Mouse (Mus musculus) liver, embryonic 15.5 days (tissue): Measurements from ENCODE around the gene Nme7. TPM values are rescaled to one million over a fixed set of nuclear protein-coding genes. Genes with fewer than 3 reads are reported as not detected.
A peak's percentile ranks its signal among the peaks of the same experiment; 100 is the strongest.

Experiments
- ATAC-seq: fragments of 200-750 bp; cut with Nextera tagmentation; 2 replicates; pipeline ENCODE4 v1.8.0; 2017; ENCODE audit warnings: moderate number of reproducible peaks, mild to moderate bottlenecking, moderate library complexity; ENCODE audit not compliant: insufficient read depth
- H3K27ac ChIP-seq: fragments of 300-500 bp; sonication (generic); replicated peaks from 2 replicates; pipeline ENCODE4 v1.5.1; 2015; ENCODE audit warnings: mild to moderate bottlenecking, inconsistent platforms
- H3K27me3 ChIP-seq: fragments of 300-500 bp; sonication (generic); 2 replicates; pipeline ENCODE4 v1.6.1; 2015; ENCODE audit warnings: mild to moderate bottlenecking, inconsistent platforms
- H3K36me3 ChIP-seq: fragments of 300-500 bp; sonication (generic); replicated peaks from 2 replicates; pipeline ENCODE4 v1.6.1; 2015; ENCODE audit warnings: moderate library complexity, mild to moderate bottlenecking, inconsistent platforms
- H3K4me1 ChIP-seq: fragments of 300-500 bp; sonication (generic); replicated peaks from 2 replicates; pipeline ENCODE4 v1.6.1; 2015; ENCODE audit warnings: inconsistent platforms
- H3K4me2 ChIP-seq: fragments of 300-500 bp; sonication (generic); 2 replicates; pipeline ENCODE4 v1.6.1; 2015; ENCODE audit warnings: moderate library complexity, mild to moderate bottlenecking, inconsistent platforms
- H3K4me3 ChIP-seq: fragments of 300-500 bp; sonication (generic); replicated peaks from 2 replicates; pipeline ENCODE4 v1.5.1; 2015; ENCODE audit warnings: mild to moderate bottlenecking, inconsistent platforms
- H3K9ac ChIP-seq: fragments of 300-500 bp; sonication (generic); 2 replicates; pipeline ENCODE4 v1.6.1; 2015; ENCODE audit warnings: moderate library complexity, mild to moderate bottlenecking, inconsistent platforms
- H3K9me3 ChIP-seq: fragments of 300-500 bp; sonication (generic); replicated peaks from 2 replicates; pipeline ENCODE4 v1.6.1; 2016; ENCODE audit warnings: inconsistent platforms
- WGBS: fragments of 180-500 bp; shearing (Covaris S2); methylation state at CpG from one replicate; pipeline ENCODE4 v1.1.7; 2015; ENCODE audit warnings: mixed read lengths; ENCODE audit not compliant: insufficient replicate concordance; 5-methylcytosine and 5-hydroxymethylcytosine counted together
- polyA plus RNA-seq: library from polyadenylated mRNA; unstranded; fragments of >200 nt; fragmentation: Nextera tagmentation; extraction: Ambion mirVana; gene quantifications from 2 replicates; pipeline ENCODE4 v1.2.1, GENCODE M21; 2015

The Nme7 gene
- polyA plus RNA-seq, 1 experiment from 2014 or later = 10.4 TPM

GRCm38 (mm10) chr1:164342161-164342560 lies 38.2 kb downstream of the Nme7 start:
- Histone ChIP-seq H3K27me3 (no peaks in the 10 kb centered on the region), H3K4me1 (no peaks in the 10 kb centered on the region), H3K4me3 (no peak overlapping the region), H3K9ac (no peak overlapping the region), H3K36me3 (no peaks in the 10 kb centered on the region), H3K4me2 (no peak overlapping the region), H3K27ac (no peak overlapping the region), H3K9me3 (no peaks in the 10 kb centered on the region)
- no peak for ATAC-seq
- 69% methylated on average over 3 of the region's 3 CpGs for WGBS

GRCm38 (mm10) chr1:164353443-164353842 lies 49.5 kb downstream of the Nme7 start:
- Histone ChIP-seq H3K4me1 (no peaks in the 10 kb centered on the region), H3K4me2 (no peak overlapping the region), H3K9ac (no peak overlapping the region), H3K27ac (no peak overlapping the region), H3K9me3 (no peaks in the 10 kb centered on the region), H3K36me3 (0 out of 2 replicates have a peak, but pooled peaks cover 3% of the 10 kb centered on the region), H3K4me3 (no peak overlapping the region), H3K27me3 (no peaks in the 10 kb centered on the region)
- WGBS = 66% methylated on average over 3 of the region's 3 CpGs
- no peak for ATAC-seq

GRCm38 (mm10) chr1:164357995-164358394 lies 54.1 kb downstream of the Nme7 start:
- Histone ChIP-seq H3K9me3 (no peaks in the 10 kb centered on the region), H3K27me3 (no peaks in the 10 kb centered on the region), H3K4me2 (no peak overlapping the region), H3K4me3 (no peak overlapping the region), H3K4me1 (no peaks in the 10 kb centered on the region), H3K36me3 (no peaks in the 10 kb centered on the region), H3K27ac (no peak overlapping the region), H3K9ac (no peak overlapping the region)
- no peak for ATAC-seq
- WGBS = 52% methylated on average over 3 of the region's 3 CpGs

- H3K27ac ChIP-seq = no peak overlapping the region
- 69% methylated on average over 2 of the region's 2 CpGs for WGBS
- no peaks in the 10 kb centered on the region for H3K9me3 ChIP-seq
- H3K36me3 ChIP-seq = no peaks in the 10 kb centered on the region
- no peak overlapping the region for H3K4me3 ChIP-seq
- no peaks in the 10 kb centered on the region for H3K4me1 ChIP-seq
- H3K4me2 ChIP-seq = no peak overlapping the region
- no peak overlapping the region for H3K9ac ChIP-seq
- no peaks in the 10 kb centered on the region for H3K27me3 ChIP-seq
- ATAC-seq = no peak
Measured at GRCm38 (mm10) chr1:164361997-164362396, 58.1 kb downstream of the Nme7 start.

- ATAC-seq = peak; percentile 58; the same call in 1 of the 2 replicates
- WGBS = 63% methylated on average over 12 of the region's 12 CpGs
- no peaks in the 10 kb centered on the region for H3K4me1 ChIP-seq
- no peaks in the 10 kb centered on the region for H3K27me3 ChIP-seq
- no peak overlapping the region for H3K27ac ChIP-seq
- no peaks in the 10 kb centered on the region for H3K36me3 ChIP-seq
- H3K9ac ChIP-seq = no peak overlapping the region
- H3K4me3 ChIP-seq = no peak overlapping the region
- H3K9me3 ChIP-seq = no peaks in the 10 kb centered on the region
- H3K4me2 ChIP-seq = no peak overlapping the region
Measured at GRCm38 (mm10) chr1:164366156-164367128, 62.5 kb downstream of the Nme7 start.

GRCm38 (mm10) chr1:164368152-164368551 lies 64.2 kb downstream of the Nme7 start:
- H3K4me3 ChIP-seq = no peak overlapping the region
- 55% methylated on average over 4 of the region's 4 CpGs for WGBS
- no peak overlapping the region for H3K9ac ChIP-seq
- no peaks in the 10 kb centered on the region for H3K4me1 ChIP-seq
- ATAC-seq = no peak
- H3K4me2 ChIP-seq = no peak overlapping the region
- no peaks in the 10 kb centered on the region for H3K36me3 ChIP-seq
- H3K27ac ChIP-seq = no peak overlapping the region
- H3K27me3 ChIP-seq = no peaks in the 10 kb centered on the region
- H3K9me3 ChIP-seq = no peaks in the 10 kb centered on the region

GRCm38 (mm10) chr1:164369781-164370180 lies 65.9 kb downstream of the Nme7 start:
- WGBS = 60% methylated on average over 2 of the region's 2 CpGs
- Histone ChIP-seq H3K9ac (no peak overlapping the region), H3K4me3 (no peak overlapping the region), H3K4me1 (no peaks in the 10 kb centered on the region), H3K9me3 (no peaks in the 10 kb centered on the region), H3K36me3 (no peaks in the 10 kb centered on the region), H3K27ac (no peak overlapping the region), H3K4me2 (no peak overlapping the region), H3K27me3 (no peaks in the 10 kb centered on the region)
- ATAC-seq = no peak

GRCm38 (mm10) chr1:164373029-164373428 lies 69.1 kb downstream of the Nme7 start:
- Histone ChIP-seq H3K36me3 (no peaks in the 10 kb centered on the region), H3K27me3 (no peaks in the 10 kb centered on the region), H3K27ac (no peak overlapping the region), H3K4me1 (no peaks in the 10 kb centered on the region), H3K4me3 (no peak overlapping the region), H3K9me3 (no peaks in the 10 kb centered on the region), H3K9ac (no peak overlapping the region), H3K4me2 (no peak overlapping the region)
- ATAC-seq = no peak
- 74% methylated on average over 7 of the region's 7 CpGs for WGBS

- Histone ChIP-seq H3K4me3 (no peak overlapping the region), H3K4me1 (no peaks in the 10 kb centered on the region), H3K27me3 (no peaks in the 10 kb centered on the region), H3K4me2 (no peak overlapping the region), H3K9me3 (no peaks in the 10 kb centered on the region), H3K9ac (no peak overlapping the region), H3K27ac (no peak overlapping the region), H3K36me3 (no peaks in the 10 kb centered on the region)
- ATAC-seq = no peak
- WGBS = 80% methylated on average over 7 of the region's 7 CpGs
Measured at GRCm38 (mm10) chr1:164374020-164374419, 70.1 kb downstream of the Nme7 start.

- ATAC-seq = no peak
- no peaks in the 10 kb centered on the region for H3K36me3 ChIP-seq
- H3K9ac ChIP-seq = no peak overlapping the region
- no peaks in the 10 kb centered on the region for H3K27me3 ChIP-seq
- no peak overlapping the region for H3K4me2 ChIP-seq
- no peak overlapping the region for H3K4me3 ChIP-seq
- 83% methylated on average over 9 of the region's 9 CpGs for WGBS
- no peak overlapping the region for H3K27ac ChIP-seq
- H3K9me3 ChIP-seq = no peaks in the 10 kb centered on the region
- H3K4me1 ChIP-seq = no peaks in the 10 kb centered on the region
Measured at GRCm38 (mm10) chr1:164375626-164376025, 71.7 kb downstream of the Nme7 start.

GRCm38 (mm10) chr1:164376761-164377487 lies 73.0 kb downstream of the Nme7 start:
- Histone ChIP-seq H3K4me2 (no peak overlapping the region), H3K4me1 (no peaks in the 10 kb centered on the region), H3K36me3 (no peaks in the 10 kb centered on the region), H3K9me3 (no peaks in the 10 kb centered on the region), H3K9ac (no peak overlapping the region), H3K27me3 (no peaks in the 10 kb centered on the region), H3K27ac (no peak overlapping the region), H3K4me3 (no peak overlapping the region)
- no peak for ATAC-seq
- WGBS = 67% methylated on average over 9 of the region's 9 CpGs
